9 mouse cellular contexts compared by ENCODE assay signal in genomic region chr4:109116938-109117337, GRCm38 (mm10).
DNase-seq lines count a peak whose midpoint lies in the region; ATAC-seq and TF ChIP-seq lines count a peak whose summit lies in the region.
"Had no signal": no experiment of that assay in that cellular context is flagged by ENCODE, and none has a peak within 500 bp of the region (broad histone marks: within the 10 kb centered on the region; RNA-seq: fewer than 3 reads in every experiment).

No protein-coding gene starts in this region.

- no peaks in the 10 kb centered on the region for H3K36me3 ChIP-seq in heart, embryonic 15.5 days
- no peaks in the 10 kb centered on the region for H3K36me3 ChIP-seq in CH12.LX (replicated peaks in 1 of 2; ENCODE audit: control insufficient read depth in 1 of 2, insufficient read depth in 1 of 2, low read length in 1 of 2)
- no peaks in the 10 kb centered on the region for H3K36me3 ChIP-seq in forebrain, embryonic 14.5 days (ENCODE audit: control insufficient read depth, insufficient read depth, low read length)
- no peaks in the 10 kb centered on the region for H3K36me3 ChIP-seq in liver, embryonic 15.5 days (replicated peaks)

- no peaks in the 10 kb centered on the region for H3K27me3 ChIP-seq in heart, embryonic 15.5 days
- no peaks in the 10 kb centered on the region for H3K27me3 ChIP-seq in CH12.LX (replicated peaks)
- no peaks in the 10 kb centered on the region for H3K27me3 ChIP-seq in forebrain, embryonic 14.5 days (replicated peaks; ENCODE audit: control insufficient read depth, insufficient read depth, low read length)
- H3K27me3 ChIP-seq in liver, embryonic 15.5 days: no peaks in the 10 kb centered on the region
- H3K27me3 ChIP-seq: Patski had no signal

- TF ChIP-seq CTCF in CH12.LX (conservative IDR thresholded peaks at IDR 0.05 in 1 of 2, IDR thresholded peaks at IDR 0.05 in 1 of 2; ENCODE audit: low read depth in 2 of 2, low read length in 2 of 2): no peak

- no peaks in the 10 kb centered on the region for H3K9me3 ChIP-seq in heart, embryonic 15.5 days (replicated peaks)
- H3K9me3 ChIP-seq in CH12.LX (replicated peaks; ENCODE audit: low read length): no peaks in the 10 kb centered on the region
- no peaks in the 10 kb centered on the region for H3K9me3 ChIP-seq in forebrain, embryonic 14.5 days (replicated peaks; ENCODE audit: control insufficient read depth, low read length)
- no peaks in the 10 kb centered on the region for H3K9me3 ChIP-seq in liver, embryonic 15.5 days (replicated peaks)

- 0 out of 2 replicates have a peak overlapping the region, but pooled peaks have one; percentile 11 for H3K9ac ChIP-seq in heart, embryonic 15.5 days
- H3K9ac ChIP-seq in CH12.LX (ENCODE audit: insufficient read depth, low read depth): peak overlapping the region; percentile 94
- no peak overlapping the region for H3K9ac ChIP-seq in forebrain, embryonic 14.5 days (ENCODE audit: low read length)
- peak overlapping the region; percentile 77; the same call in 1 of the 2 replicates for H3K9ac ChIP-seq in liver, embryonic 15.5 days

- peak overlapping the region; percentile 85 for H3K4me2 ChIP-seq in heart, embryonic 15.5 days
- H3K4me2 ChIP-seq in CH12.LX (ENCODE audit: insufficient read depth, low read depth, poor library complexity, severe bottlenecking): peak overlapping the region; percentile 69; the same call in 1 of the 2 replicates
- peak overlapping the region; percentile 70 for H3K4me2 ChIP-seq in forebrain, embryonic 14.5 days (ENCODE audit: low read length)
- H3K4me2 ChIP-seq in liver, embryonic 15.5 days: peak overlapping the region; percentile 76

- in situ Hi-C loops in CH12.LX (cut with MboI; ENCODE audit: low pct_ligation_motif_present, low pct_unique_long_range_greater_than_20kb, low sequenced_read_pairs): no loop called here

- no peak for DNase-seq in heart, postnatal 10 days
- no peak for DNase-seq in CH12.LX (ENCODE audit: extremely low read depth)
- DNase-seq in forebrain, embryonic 14.5 days (ENCODE audit: low spot score): no peak
- DNase-seq in natural killer cell, adult 2 months (ENCODE audit: low spot score in 2 of 2): no peak
- DNase-seq in layer of hippocampus, adult 11-12 months (ENCODE audit: low spot score): no peak

- intact Hi-C loops in heart, postnatal 10 days (cut with DNase I): no loop called here

- peaks cover 28% of the 10 kb centered on the region for H3K4me1 ChIP-seq in heart, embryonic 15.5 days (replicated peaks)
- H3K4me1 ChIP-seq in CH12.LX (ENCODE audit: control insufficient read depth in 1 of 2, insufficient read depth in 2 of 2): peaks cover 9 to 35% of the 10 kb centered on the region in 2 experiments
- peaks cover 9% of the 10 kb centered on the region; the same call in 1 of the 2 replicates for H3K4me1 ChIP-seq in forebrain, embryonic 14.5 days (ENCODE audit: control insufficient read depth, insufficient read depth, low read length)
- H3K4me1 ChIP-seq in liver, embryonic 15.5 days (replicated peaks): peaks cover 65% of the 10 kb centered on the region

- peak overlapping the region; percentile 92 for H3K27ac ChIP-seq in heart, embryonic 15.5 days
- no peak overlapping the region for H3K27ac ChIP-seq in CH12.LX (ENCODE audit: insufficient read depth, low read depth)
- no peak overlapping the region for H3K27ac ChIP-seq in forebrain, embryonic 14.5 days (ENCODE audit: low read depth, low read length)
- H3K27ac ChIP-seq in liver, embryonic 15.5 days (replicated peaks): peak overlapping the region; percentile 86

- 29% methylated on average over 6 of the region's 6 CpGs for WGBS in heart, embryonic 15.5 days
- WGBS in forebrain, embryonic 14.5 days: 57% methylated on average over 6 of the region's 6 CpGs
- WGBS in liver, embryonic 15.5 days (ENCODE audit: insufficient replicate concordance): 25% methylated on average over 6 of the region's 6 CpGs

- dilution Hi-C loops in CH12.LX (cut with MboI; ENCODE audit: extremely low pct_ligation_motif_present, extremely low pct_unique_long_range_greater_than_20kb, low sequenced_read_pairs): no loop called here

- peak overlapping the region; percentile 58 for H3K4me3 ChIP-seq in heart, embryonic 15.5 days
- H3K4me3 ChIP-seq in CH12.LX (replicated peaks in 1 of 3; ENCODE audit: low read depth in 2 of 3, low read length in 2 of 3, poor library complexity in 1 of 3): peak overlapping the region; percentile 69 to 95 (median 70)
- H3K4me3 ChIP-seq in forebrain, embryonic 14.5 days (ENCODE audit: low read depth, low read length): no peak overlapping the region
- peak overlapping the region; percentile 73 for H3K4me3 ChIP-seq in liver, embryonic 15.5 days (replicated peaks)

- ATAC-seq in heart, embryonic 15.5 days (replicated peaks; ENCODE audit: insufficient number of reproducible peaks, insufficient read depth, low FRiP score, low read depth): no peak
- ATAC-seq in forebrain, embryonic 14.5 days: no peak
- ATAC-seq in liver, embryonic 15.5 days (ENCODE audit: insufficient read depth): no peak
- ATAC-seq in cerebellum, adult (ENCODE audit: insufficient number of reproducible peaks, low FRiP score, low TSS enrichment): no peak

- TF ChIP-seq EP300 in CH12.LX (IDR thresholded peaks at IDR 0.05; ENCODE audit: low read length): no peak

- H3K79me2 ChIP-seq in CH12.LX (replicated peaks; ENCODE audit: control insufficient read depth, extremely low read depth, insufficient read depth, poor library complexity, severe bottlenecking): peaks cover 35% of the 10 kb centered on the region

- no peak for TF ChIP-seq POLR2A in CH12.LX (IDR thresholded peaks at IDR 0.05; ENCODE audit: low read depth, low read length)

- TF ChIP-seq RAD21 in CH12.LX (IDR thresholded peaks at IDR 0.05; ENCODE audit: low read depth, low read length): no peak

TF ChIP-seq in CH12.LX, 34 proteins besides CTCF, POLR2A, EP300 and RAD21:
- TF ChIP-seq ZNF384 (IDR thresholded peaks at IDR 0.05; ENCODE audit: low read depth, low read length): peak; percentile 24; the same call in 1 of the 2 replicates
- 0 out of 2 replicates have a peak, but pooled peaks have one; percentile 21 for TF ChIP-seq MEF2A (IDR thresholded peaks at IDR 0.05; ENCODE audit: borderline replicate concordance, low read depth, low read length)
- TF ChIP-seq IRF4 (IDR thresholded peaks at IDR 0.05; ENCODE audit: low read depth, low read length): no peak
- no peak for TF ChIP-seq TBP (conservative IDR thresholded peaks at IDR 0.05; ENCODE audit: low read depth, low read length)
- no peak for TF ChIP-seq MAX (IDR thresholded peaks at IDR 0.05; ENCODE audit: low read length)
- 0 out of 2 replicates have a peak, but pooled peaks have one; percentile 26 for TF ChIP-seq KAT2A (IDR thresholded peaks at IDR 0.05; ENCODE audit: insufficient replicate concordance, low read length)
- TF ChIP-seq JUND (conservative IDR thresholded peaks at IDR 0.05; ENCODE audit: low read depth, low read length): peak; percentile 26; the same call in 1 of the 2 replicates

Comparison
In these comparisons a context has a peak if more than half of its experiments do, and no peak if none do; other contexts are left out.
1. H3K27ac ChIP-seq: peak in heart, embryonic 15.5 days (single experiment) and liver, embryonic 15.5 days (single experiment); none in CH12.LX (single experiment) and forebrain, embryonic 14.5 days (single experiment).
2. Peak in every context shown above with its lines, with median percentiles within 50 percentile points of each other: H3K4me2 ChIP-seq.